Mouse (Mus musculus): ENCODE data around the gene Hic1.

Hic1 gene

GRCm38 (mm10) chr11:75148332-75149035 is 20.8 kb downstream of the Hic1 start:
- DNase-seq (ENCODE audit: low spot score), result no peak

GRCm38 (mm10) chr11:75147846-75148168 is 21.5 kb downstream of the Hic1 start:
- DNase-seq (ENCODE audit: low spot score), result no peak

DNA sequence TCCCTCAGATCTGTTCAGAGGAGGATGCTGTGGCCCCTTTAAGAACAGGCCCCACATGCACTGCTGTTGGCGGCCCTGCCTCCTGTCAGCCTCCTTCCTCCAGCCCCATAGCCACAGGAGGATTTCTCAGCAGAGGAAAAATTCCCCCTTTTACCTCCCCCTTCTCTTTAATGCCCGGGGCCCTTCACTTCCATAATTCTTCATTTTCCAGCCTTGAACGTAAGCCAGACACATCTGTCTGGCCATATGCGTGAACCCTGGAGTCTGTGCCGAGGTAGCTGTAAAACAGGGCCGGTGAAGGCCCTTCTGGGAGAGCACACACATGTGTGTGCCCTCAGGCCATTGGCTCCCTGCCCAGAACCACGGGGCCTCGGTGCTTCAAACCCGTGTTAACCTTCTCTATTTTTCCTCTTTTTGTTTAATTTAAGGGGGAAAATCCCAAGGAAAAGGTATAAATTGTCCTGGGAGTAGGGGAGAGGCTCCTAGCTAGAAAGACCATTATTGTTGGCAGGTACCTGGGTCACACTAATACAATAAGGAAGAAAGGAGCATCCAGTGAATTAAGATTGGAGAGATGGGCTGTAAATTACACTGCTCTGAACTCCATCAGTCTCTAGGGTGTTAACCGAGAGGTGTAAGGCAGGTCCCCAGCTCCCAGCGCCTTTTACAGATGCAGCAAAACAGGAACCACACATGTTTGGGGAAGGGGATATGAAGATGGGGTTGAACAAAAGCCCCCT is 22.0 kb downstream of the Hic1 start:
- no peak for DNase-seq (ENCODE audit: low spot score)

GRCm38 (mm10) chr11:75145841-75146240 is 23.5 kb downstream of the Hic1 start:
- DNase-seq (ENCODE audit: low spot score), result no peak

DNA sequence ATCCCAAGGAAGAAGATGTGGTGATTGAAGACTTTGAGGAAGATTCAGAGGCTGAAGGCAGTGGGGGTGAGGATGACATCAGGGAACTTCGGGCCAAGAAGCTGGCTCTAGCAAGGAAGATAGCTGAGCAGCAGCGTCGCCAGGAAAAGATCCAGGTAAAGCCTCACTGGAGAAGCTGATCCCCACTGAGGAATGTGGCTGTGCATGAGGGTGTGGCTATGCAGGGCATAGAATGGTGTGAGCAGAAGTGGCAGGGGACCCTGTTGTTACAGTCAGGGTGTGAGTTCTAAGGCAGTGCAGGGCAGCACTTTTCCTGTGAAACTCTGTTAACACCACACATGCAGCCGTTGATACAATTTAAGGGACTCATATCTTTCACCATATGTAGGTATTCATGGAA is 26.6 kb downstream of the Hic1 start:
- DNase-seq (ENCODE audit: low spot score), result no peak

GRCm38 (mm10) chr11:75141913-75142312 is 27.4 kb downstream of the Hic1 start:
- DNase-seq (ENCODE audit: low spot score), result no peak

- no peak for DNase-seq (ENCODE audit: low spot score)
Measured at GRCm38 (mm10) chr11:75141038-75141437, 28.3 kb downstream of the Hic1 start.

GRCm38 (mm10) chr11:75140431-75140830 is 28.9 kb downstream of the Hic1 start:
- no peak for DNase-seq (ENCODE audit: low spot score)

GRCm38 (mm10) chr11:75139122-75139963 is 30.0 kb downstream of the Hic1 start:
- peak; percentile 71 for DNase-seq (ENCODE audit: low spot score)

GRCm38 (mm10) chr11:75136666-75137398 is 32.5 kb downstream of the Hic1 start:
- peak; percentile 70 for DNase-seq (ENCODE audit: low spot score)

DNA sequence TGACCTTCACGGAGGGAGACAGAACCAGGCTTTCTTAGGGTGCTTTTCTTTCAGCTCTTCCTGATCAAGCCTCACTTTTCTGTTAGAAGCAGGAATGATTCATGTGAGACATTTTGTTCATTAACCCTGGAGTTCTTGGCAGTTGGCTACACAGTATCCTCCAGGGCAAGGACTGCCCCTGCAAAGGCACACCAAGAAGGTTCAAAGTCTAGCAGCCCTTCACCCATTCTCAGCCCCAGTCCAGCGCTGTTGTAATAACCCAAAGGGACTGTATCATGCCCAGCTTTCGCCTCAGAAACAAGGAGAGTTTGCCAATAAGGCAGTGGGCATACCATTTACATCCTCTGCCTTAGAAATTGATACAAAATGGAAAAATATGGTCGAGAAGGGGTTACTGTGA is 34.0 kb downstream of the Hic1 start:
- no peak for DNase-seq (ENCODE audit: low spot score)

DNA sequence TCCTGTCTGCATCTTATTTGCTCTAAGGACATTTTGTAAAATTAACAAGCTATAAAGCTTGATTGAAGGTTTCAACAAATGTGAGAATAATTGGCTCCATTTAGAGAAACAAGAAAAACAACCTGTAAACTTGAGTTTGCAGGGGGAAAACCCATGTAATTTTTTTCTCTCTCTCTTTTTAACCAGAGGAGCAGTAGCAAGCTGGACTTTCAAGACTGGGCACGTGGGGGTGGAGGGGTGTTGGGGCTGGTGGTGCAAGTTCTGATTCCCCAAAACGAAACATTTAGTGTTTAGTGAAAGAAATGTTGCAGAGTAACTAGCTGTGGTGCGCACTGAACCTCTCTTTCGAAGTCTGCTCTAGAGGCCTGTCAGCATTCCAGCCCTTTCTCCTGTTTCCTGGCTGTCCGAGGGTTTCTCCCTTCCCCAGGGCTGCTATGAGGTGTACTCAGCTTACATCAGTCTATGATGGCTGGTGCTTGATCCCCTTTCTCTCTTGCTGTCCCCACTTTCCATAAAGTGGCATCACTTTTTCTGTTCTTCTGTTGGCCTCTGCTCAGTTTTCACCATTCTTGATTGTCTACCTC is 34.7 kb downstream of the Hic1 start:
- no peak for DNase-seq (ENCODE audit: low spot score)

GRCm38 (mm10) chr11:75133951-75134350 is 35.4 kb downstream of the Hic1 start:
- peak; percentile 75 for DNase-seq (ENCODE audit: low spot score)

- no peak for DNase-seq (ENCODE audit: low spot score)
Measured at GRCm38 (mm10) chr11:75133391-75133790, 35.9 kb downstream of the Hic1 start.

- DNase-seq (ENCODE audit: low spot score), result no peak
Measured at GRCm38 (mm10) chr11:75132278-75132677, 37.0 kb downstream of the Hic1 start.

GRCm38 (mm10) chr11:75131300-75131699 is 38.0 kb downstream of the Hic1 start:
- DNase-seq (ENCODE audit: low spot score), result no peak

DNA sequence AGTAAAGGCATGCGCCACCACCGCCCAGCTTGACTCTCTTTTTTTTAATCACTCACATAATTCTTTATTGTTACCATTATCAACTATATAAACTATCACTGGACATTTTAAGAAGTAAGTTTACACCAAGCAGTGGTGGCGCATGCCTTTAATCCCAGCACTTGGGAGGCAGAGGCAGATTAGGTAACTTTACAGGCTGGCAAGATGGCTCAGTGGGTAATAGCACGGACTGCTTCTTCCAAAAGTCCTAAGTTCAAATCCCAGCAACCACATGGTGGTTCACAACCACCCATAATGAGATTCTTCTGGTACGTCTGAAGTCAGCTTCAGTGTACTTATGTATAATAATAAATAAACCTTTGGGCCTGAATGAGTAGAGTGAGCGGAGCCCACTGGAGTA is 39.8 kb downstream of the Hic1 start:
- no peak for DNase-seq (ENCODE audit: low spot score)

DNA sequence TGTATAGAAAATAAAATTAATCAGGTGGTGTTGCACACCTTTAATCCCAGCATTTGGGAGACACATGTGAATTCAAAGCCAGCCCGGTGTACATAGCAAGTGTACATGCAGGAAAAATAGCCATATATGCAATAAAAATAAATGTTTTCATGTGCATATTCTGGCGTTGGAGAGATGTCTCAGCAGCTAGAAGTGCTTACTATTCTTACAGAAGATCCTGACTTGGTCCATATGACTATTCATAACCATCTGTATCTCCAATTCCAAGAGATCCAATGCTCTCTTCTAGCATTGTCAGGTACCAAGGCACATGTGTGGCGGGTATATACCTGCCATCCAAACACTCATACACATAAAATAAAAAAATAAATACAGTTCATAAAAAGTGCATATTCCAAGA is 42.9 kb downstream of the Hic1 start:
- no peak for DNase-seq (ENCODE audit: low spot score)

DNA sequence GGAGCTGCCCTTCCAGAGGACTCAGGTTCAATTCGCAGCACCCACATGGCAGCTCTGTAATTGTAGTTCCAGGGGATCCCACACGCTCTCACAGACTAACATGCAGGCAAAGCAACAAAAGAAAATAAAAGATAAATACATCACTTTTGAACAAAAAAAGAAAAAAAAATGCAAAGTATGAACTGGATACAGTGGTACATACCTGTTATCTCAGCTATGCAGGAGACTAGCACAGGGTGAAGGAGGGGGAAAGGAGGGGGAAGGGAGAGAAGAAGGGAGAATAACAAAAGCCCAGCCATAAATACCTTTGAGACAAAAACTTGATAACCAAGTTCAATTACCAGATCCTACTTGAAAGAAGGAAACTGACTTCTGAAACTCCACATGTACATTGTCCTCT is 44.9 kb downstream of the Hic1 start:
- no peak for DNase-seq (ENCODE audit: low spot score)

DNA sequence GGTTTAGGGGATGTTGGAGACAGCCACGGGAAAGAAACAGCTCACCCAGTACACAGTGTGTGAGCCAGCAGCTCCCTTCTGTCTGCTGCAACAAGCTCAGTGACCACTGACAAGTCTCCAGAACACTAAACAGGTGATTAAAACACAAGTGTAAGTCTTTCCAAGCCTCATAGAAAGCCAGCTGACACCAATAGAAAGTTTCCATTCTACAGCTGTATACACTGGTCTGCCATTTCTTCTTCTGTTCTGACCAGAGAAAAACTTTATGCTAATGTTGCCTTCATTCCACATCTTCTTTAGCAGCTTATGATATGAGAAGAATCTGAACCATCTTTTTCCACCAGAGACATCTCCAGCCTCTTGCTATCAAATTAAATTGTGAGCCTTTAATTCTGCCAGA is 48.0 kb downstream of the Hic1 start:
- DNase-seq (ENCODE audit: low spot score), result no peak

DNA sequence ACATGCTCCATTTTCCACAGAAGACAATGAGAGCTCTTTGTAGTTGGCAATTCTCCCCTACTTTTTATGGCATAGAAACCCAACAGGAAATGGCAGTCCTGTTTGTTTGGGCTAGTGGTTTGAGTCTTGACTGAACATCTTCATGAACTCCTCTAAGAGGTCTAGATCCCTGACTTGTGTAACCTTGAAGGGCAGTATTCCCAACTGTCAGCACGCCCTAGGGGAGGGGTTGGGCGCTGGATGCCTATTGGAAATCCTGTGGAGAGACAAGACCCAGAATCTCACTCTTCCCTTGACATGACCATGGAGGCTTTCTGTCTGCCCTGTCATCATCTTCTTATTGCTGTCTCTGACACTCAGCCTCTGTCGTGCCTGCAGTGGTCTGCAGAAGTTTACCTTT is 49.5 kb downstream of the Hic1 start:
- DNase-seq (ENCODE audit: low spot score), result no peak

GRCm38 (mm10) chr11:75119298-75119697 is 50.0 kb downstream of the Hic1 start:
- DNase-seq (ENCODE audit: low spot score), result no peak
